Mouse (Mus musculus): ENCODE measurements around the gene 4930432K21Rik. TPM values are rescaled to one million over a fixed set of nuclear protein-coding genes. Genes with fewer than 3 reads are reported as not detected.

Gene 4930432K21Rik
- total and polyA plus RNA-seq, 3 experiments = 0.26 to 0.55 (median 0.30) TPM

- no peaks in the 10 kb centered on the region for H3K27me3 ChIP-seq (ENCODE audit: control insufficient read depth, insufficient read depth, low read length)
- H3K4me3 ChIP-seq = no peak overlapping the region
- peak in 1 of 2 experiments; percentile 40 for DNase-seq
- H3K4me1 ChIP-seq (ENCODE audit: control insufficient read depth, insufficient read depth, low read length) = no peaks in the 10 kb centered on the region
- no peak for TF ChIP-seq POLR2A (IDR thresholded peaks at IDR 0.05; ENCODE audit: insufficient read depth, low read depth, low read length)
- TF ChIP-seq CTCF (IDR thresholded peaks at IDR 0.05) = no peak
- no peak for TF ChIP-seq EP300 (IDR thresholded peaks at IDR 0.05; ENCODE audit: insufficient read depth, low read depth, low read length)
- H3K79me2 ChIP-seq (replicated peaks; ENCODE audit: control insufficient read depth, insufficient read depth, low read length) = no peaks in the 10 kb centered on the region
- intact Hi-C loops (cut with DNase I) = no loop called here
- no peak overlapping the region for H3K27ac ChIP-seq
- no peak overlapping the region for H3K9ac ChIP-seq (ENCODE audit: low read depth, low read length)
- WGBS = 67% methylated on average over 7 of the region's 7 CpGs
- H3K36me3 ChIP-seq (ENCODE audit: control insufficient read depth, insufficient read depth, low read length) = no peaks in the 10 kb centered on the region
Observed at GRCm38 (mm10) chr8:84220105-84220504, 72.3 kb downstream of the 4930432K21Rik start.

Small RNA genes within 50 kb of the gene (microRNA-seq; reads per million reads assigned to microRNA genes)
- 0 reads per million in 2 experiments for gene Gm25110
- 453 to 591 reads per million in 2 experiments for gene Mir181c
- 927 to 1,168 reads per million in 2 experiments for gene Mir181d
- 40,248 to 85,870 reads per million in 2 experiments for gene Mir23a
- gene Mir24-2 = 0 reads per million in 2 experiments
- 1,835 to 2,628 reads per million in 2 experiments for gene Mir27a
- 0 reads per million in 2 experiments for gene Mir3074-2

Other genes starting within 250 kb of the 4930432K21Rik start
- 10 to 100 TPM; 11.3 to 12.9 TPM for gene Adgrl1, start 247.9 kb upstream of the 4930432K21Rik start, total RNA-seq (2021)
- gene Adgrl1, start 247.9 kb upstream of the 4930432K21Rik start, polyA plus RNA-seq (2012; rRNA removed) = 33.8 and 45.8 TPM in 2 replicates
- gene Gm10644, start 192.8 kb upstream of the 4930432K21Rik start, total RNA-seq (2021) = 1 to 10 TPM; 1.3 to 1.7 TPM
- 1.9 and 2.8 TPM in 2 replicates for gene Gm10644, start 192.8 kb upstream of the 4930432K21Rik start, polyA plus RNA-seq (2012; rRNA removed)
- gene Asf1b, start 192.5 kb upstream of the 4930432K21Rik start, total RNA-seq (2021) = 1 to 10 TPM; 1.7 to 1.8 TPM
- 2.2 and 3.7 TPM in 2 replicates for gene Asf1b, start 192.5 kb upstream of the 4930432K21Rik start, polyA plus RNA-seq (2012; rRNA removed)
- gene Prkaca, start 175.0 kb upstream of the 4930432K21Rik start, total RNA-seq (2021) = 100 to 1,000 TPM; 306 to 331 TPM
- 239 and 333 TPM in 2 replicates for gene Prkaca, start 175.0 kb upstream of the 4930432K21Rik start, polyA plus RNA-seq (2012; rRNA removed)
- 10 to 100 TPM; 21.6 to 29.9 TPM for gene Samd1, start 150.4 kb upstream of the 4930432K21Rik start, total RNA-seq (2021)
- 29.7 and 32.1 TPM in 2 replicates for gene Samd1, start 150.4 kb upstream of the 4930432K21Rik start, polyA plus RNA-seq (2012; rRNA removed)
- under 1 TPM in 1 of 2 experiments, not detected in 1; 0.26 TPM for gene 1700067K01Rik, start 146.5 kb upstream of the 4930432K21Rik start, total RNA-seq (2021)
- gene 1700067K01Rik, start 146.5 kb upstream of the 4930432K21Rik start, polyA plus RNA-seq (2012; rRNA removed) = 0.16 and 0.50 TPM in 2 replicates
- 1 to 10 TPM; 2.2 to 3.7 TPM for gene 2210011C24Rik, start 135.9 kb upstream of the 4930432K21Rik start, total RNA-seq (2021)
- gene 2210011C24Rik, start 135.9 kb upstream of the 4930432K21Rik start, polyA plus RNA-seq (2012; rRNA removed) = 0.64 and 1.2 TPM in 2 replicates
- gene Palm3, start 126.6 kb upstream of the 4930432K21Rik start, total RNA-seq (2021) = under 1 TPM; 0.20 to 0.26 TPM
- gene Palm3, start 126.6 kb upstream of the 4930432K21Rik start, polyA plus RNA-seq (2012; rRNA removed) = 0.21 TPM in 1 of 2 replicates, not detected in the other
- gene Il27ra, start 105.4 kb upstream of the 4930432K21Rik start, total RNA-seq (2021) = 1 to 10 TPM; 3.2 to 3.7 TPM
- 4.1 and 4.6 TPM in 2 replicates for gene Il27ra, start 105.4 kb upstream of the 4930432K21Rik start, polyA plus RNA-seq (2012; rRNA removed)
- not detected for gene Rln3, start 103.0 kb upstream of the 4930432K21Rik start, total RNA-seq (2021)
- gene Rln3, start 103.0 kb upstream of the 4930432K21Rik start, polyA plus RNA-seq (2012; rRNA removed) = not detected in 2 replicates
- gene Gm10643, start 82.9 kb upstream of the 4930432K21Rik start, total RNA-seq (2021) = 1 to 10 TPM; 3.6 to 4.8 TPM
- 1.7 and 2.1 TPM in 2 replicates for gene Gm10643, start 82.9 kb upstream of the 4930432K21Rik start, polyA plus RNA-seq (2012; rRNA removed)
- gene Rfx1, start 81.2 kb upstream of the 4930432K21Rik start, total RNA-seq (2021) = 1 to 10 TPM; 8.8 to 9.5 TPM
- gene Rfx1, start 81.2 kb upstream of the 4930432K21Rik start, polyA plus RNA-seq (2012; rRNA removed) = 9.5 and 11.0 TPM in 2 replicates
- gene Dcaf15, start 43.3 kb upstream of the 4930432K21Rik start, total RNA-seq (2021) = 1 to 10 TPM; 5.9 to 7.6 TPM
- gene Dcaf15, start 43.3 kb upstream of the 4930432K21Rik start, polyA plus RNA-seq (2012; rRNA removed) = 17.0 and 18.4 TPM in 2 replicates
- gene Podnl1, start 22.0 kb upstream of the 4930432K21Rik start, total RNA-seq (2021) = not detected
- gene Podnl1, start 22.0 kb upstream of the 4930432K21Rik start, polyA plus RNA-seq (2012; rRNA removed) = 0.20 and 0.23 TPM in 2 replicates
- 10 to 100 TPM; 10.6 to 11.9 TPM for gene Cc2d1a, start 89 bp upstream of the 4930432K21Rik start, total RNA-seq (2021)
- 10.2 and 11.2 TPM in 2 replicates for gene Cc2d1a, start 89 bp upstream of the 4930432K21Rik start, polyA plus RNA-seq (2012; rRNA removed)
- gene Nanos3, start 37.2 kb downstream of the 4930432K21Rik start, total RNA-seq (2021) = 1 to 10 TPM in 1 of 2 experiments, not detected in 1; 1.9 TPM
- gene Nanos3, start 37.2 kb downstream of the 4930432K21Rik start, polyA plus RNA-seq (2012; rRNA removed) = 0.61 TPM in 1 of 2 replicates, not detected in the other
- gene Zswim4, start 89.0 kb downstream of the 4930432K21Rik start, total RNA-seq (2021) = 1 to 10 TPM; 6.8 to 8.2 TPM
- 7.6 and 10.4 TPM in 2 replicates for gene Zswim4, start 89.0 kb downstream of the 4930432K21Rik start, polyA plus RNA-seq (2012; rRNA removed)
- gene D8Ertd738e, start 101.7 kb downstream of the 4930432K21Rik start, total RNA-seq (2021) = 100 to 1,000 TPM; 206 to 249 TPM
- 144 and 158 TPM in 2 replicates for gene D8Ertd738e, start 101.7 kb downstream of the 4930432K21Rik start, polyA plus RNA-seq (2012; rRNA removed)
- 10 to 100 TPM; 10.8 to 12.0 TPM for gene Mri1, start 109.3 kb downstream of the 4930432K21Rik start, total RNA-seq (2021)
- 13.6 and 20.8 TPM in 2 replicates for gene Mri1, start 109.3 kb downstream of the 4930432K21Rik start, polyA plus RNA-seq (2012; rRNA removed)
- 1 to 10 TPM; 5.0 to 8.1 TPM for gene Ccdc130, start 122.4 kb downstream of the 4930432K21Rik start, total RNA-seq (2021)
- 19.9 and 20.8 TPM in 2 replicates for gene Ccdc130, start 122.4 kb downstream of the 4930432K21Rik start, polyA plus RNA-seq (2012; rRNA removed)
- 1 to 10 TPM; 2.5 to 2.7 TPM for gene Cacna1a, start 240.4 kb downstream of the 4930432K21Rik start, total RNA-seq (2021)
- gene Cacna1a, start 240.4 kb downstream of the 4930432K21Rik start, polyA plus RNA-seq (2012; rRNA removed) = 4.4 and 5.9 TPM in 2 replicates